Mouse (Mus musculus): Measurements from ENCODE around the gene Ccdc74a. TPM values are rescaled to one million over a fixed set of nuclear protein-coding genes. Genes with fewer than 3 reads are reported as not detected.

The Ccdc74a gene
- total and polyA plus RNA-seq, 2 experiments from 2014 or later = 20.8 to 32.8 TPM

DNA sequence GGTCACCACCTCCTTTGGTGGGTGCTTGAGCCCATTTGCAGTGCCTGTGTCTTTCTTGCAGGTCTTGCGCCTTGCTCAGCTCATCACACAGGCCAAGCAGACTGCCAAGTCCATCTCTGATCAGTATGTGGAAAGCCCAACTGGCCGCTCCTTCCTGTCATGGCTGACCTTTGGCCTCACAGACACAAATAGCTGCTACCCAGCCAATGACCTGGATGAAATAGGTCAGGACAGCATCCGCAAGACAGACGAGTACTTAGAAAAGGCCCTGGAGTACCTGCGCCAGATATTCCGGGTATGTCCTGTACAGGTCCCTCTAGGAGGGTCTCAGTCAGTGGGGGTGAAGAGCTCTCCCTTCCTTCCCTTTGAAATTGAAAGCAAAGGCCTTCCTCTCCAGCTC lies 5.0 kb upstream of the Ccdc74a start:
- TF ChIP-seq CTCF (IDR thresholded peaks at IDR 0.05; ENCODE audit: low read depth) = no peak
- ATAC-seq (no peak), DNase-seq (ENCODE audit: low spot score) (no peak)
- peaks cover 48% of the 10 kb centered on the region for H3K36me3 ChIP-seq (ENCODE audit: insufficient read depth, low read length)
- no peak overlapping the region for H3K9ac ChIP-seq (replicated peaks; ENCODE audit: low read length)
- H3K4me3 ChIP-seq (ENCODE audit: low read length) = no peak overlapping the region
- H3K4me2 ChIP-seq (ENCODE audit: low read depth, low read length) = no peak overlapping the region
- no peaks in the 10 kb centered on the region for H3K9me3 ChIP-seq (ENCODE audit: low read length)
- no peaks in the 10 kb centered on the region for H3K27me3 ChIP-seq (ENCODE audit: insufficient read depth, low read length)
- H3K27ac ChIP-seq = no peak overlapping the region
- 71% methylated on average over 6 of the region's 6 CpGs for WGBS
- H3K4me1 ChIP-seq (ENCODE audit: insufficient read depth, low read length) = no peaks in the 10 kb centered on the region

GRCm38 (mm10) chr16:17642311-17642710 lies 4.0 kb upstream of the Ccdc74a start:
- Histone ChIP-seq H3K9me3 (ENCODE audit: low read length) (no peaks in the 10 kb centered on the region), H3K27me3 (ENCODE audit: insufficient read depth, low read length) (no peaks in the 10 kb centered on the region), H3K4me2 (ENCODE audit: low read depth, low read length) (no peak overlapping the region), H3K4me3 (ENCODE audit: low read length) (no peak overlapping the region), H3K27ac (peak overlapping the region; percentile 52), H3K36me3 (ENCODE audit: insufficient read depth, low read length) (peaks cover 46% of the 10 kb centered on the region), H3K9ac (replicated peaks; ENCODE audit: low read length) (no peak overlapping the region), H3K4me1 (ENCODE audit: insufficient read depth, low read length) (peaks cover 5% of the 10 kb centered on the region; the same call in 1 of the 2 replicates)
- WGBS = 71% methylated on average over 8 of the region's 8 CpGs
- DNase-seq (ENCODE audit: low spot score) (peak; percentile 21), ATAC-seq (no peak)
- no peak for TF ChIP-seq CTCF (IDR thresholded peaks at IDR 0.05; ENCODE audit: low read depth)

DNA sequence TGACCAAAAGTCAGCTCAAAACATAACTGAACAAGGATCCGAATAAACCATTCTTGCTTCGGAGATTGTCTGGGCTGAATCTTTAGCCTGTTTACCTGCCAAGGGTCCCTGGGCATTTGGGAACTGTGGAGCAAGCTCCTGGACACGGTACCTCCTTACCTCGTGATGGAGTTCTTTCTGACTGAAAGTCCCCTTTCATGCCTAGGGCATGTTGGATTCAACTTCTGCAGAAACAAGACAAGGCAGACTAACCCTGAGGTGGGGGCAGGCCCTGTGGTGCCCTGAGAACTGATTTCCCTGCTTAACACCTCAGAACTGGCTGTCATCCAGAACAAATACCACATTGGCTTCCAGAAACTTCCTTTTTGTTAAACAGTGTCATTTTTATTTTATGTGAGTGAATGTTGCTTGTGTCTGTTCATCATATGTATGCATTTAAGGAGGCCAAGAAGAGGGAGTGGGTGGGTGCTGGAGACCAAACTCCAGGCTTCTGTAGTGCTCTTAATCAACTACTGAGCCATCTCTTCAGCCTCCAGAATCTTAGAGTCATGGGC lies 2.8 kb upstream of the Ccdc74a start:
- Histone ChIP-seq H3K4me1 (ENCODE audit: insufficient read depth, low read length) (peaks cover 5% of the 10 kb centered on the region; the same call in 1 of the 2 replicates), H3K4me2 (ENCODE audit: low read depth, low read length) (no peak overlapping the region), H3K27me3 (ENCODE audit: insufficient read depth, low read length) (no peaks in the 10 kb centered on the region), H3K36me3 (ENCODE audit: insufficient read depth, low read length) (peaks cover 44% of the 10 kb centered on the region), H3K9ac (replicated peaks; ENCODE audit: low read length) (no peak overlapping the region), H3K27ac (no peak overlapping the region), H3K4me3 (ENCODE audit: low read length) (no peak overlapping the region), H3K9me3 (ENCODE audit: low read length) (no peaks in the 10 kb centered on the region)
- TF ChIP-seq CTCF (IDR thresholded peaks at IDR 0.05; ENCODE audit: low read depth) = no peak
- 87% methylated on average over 4 of the region's 4 CpGs for WGBS
- DNase-seq (ENCODE audit: low spot score) (no peak), ATAC-seq (no peak)

GRCm38 (mm10) chr16:17647156-17647555 lies 886 bp downstream of the Ccdc74a start:
- Histone ChIP-seq H3K4me2 (ENCODE audit: low read depth, low read length) (peak overlapping the region; percentile 85), H3K27ac (no peak overlapping the region; the same call in 1 of the 2 replicates), H3K4me1 (ENCODE audit: insufficient read depth, low read length) (peaks cover 5% of the 10 kb centered on the region; the same call in 1 of the 2 replicates), H3K4me3 (ENCODE audit: low read length) (peak overlapping the region; percentile 62), H3K27me3 (ENCODE audit: insufficient read depth, low read length) (no peaks in the 10 kb centered on the region), H3K9me3 (ENCODE audit: low read length) (no peaks in the 10 kb centered on the region), H3K36me3 (ENCODE audit: insufficient read depth, low read length) (peaks cover 29% of the 10 kb centered on the region), H3K9ac (replicated peaks; ENCODE audit: low read length) (peak overlapping the region; percentile 59; the same call in 1 of the 2 replicates)
- no peak for DNase-seq (ENCODE audit: low spot score)
- no peak for TF ChIP-seq CTCF (IDR thresholded peaks at IDR 0.05; ENCODE audit: low read depth)
- WGBS = 29% methylated on average over 1 of the region's 1 CpGs
- no peak for ATAC-seq

DNA sequence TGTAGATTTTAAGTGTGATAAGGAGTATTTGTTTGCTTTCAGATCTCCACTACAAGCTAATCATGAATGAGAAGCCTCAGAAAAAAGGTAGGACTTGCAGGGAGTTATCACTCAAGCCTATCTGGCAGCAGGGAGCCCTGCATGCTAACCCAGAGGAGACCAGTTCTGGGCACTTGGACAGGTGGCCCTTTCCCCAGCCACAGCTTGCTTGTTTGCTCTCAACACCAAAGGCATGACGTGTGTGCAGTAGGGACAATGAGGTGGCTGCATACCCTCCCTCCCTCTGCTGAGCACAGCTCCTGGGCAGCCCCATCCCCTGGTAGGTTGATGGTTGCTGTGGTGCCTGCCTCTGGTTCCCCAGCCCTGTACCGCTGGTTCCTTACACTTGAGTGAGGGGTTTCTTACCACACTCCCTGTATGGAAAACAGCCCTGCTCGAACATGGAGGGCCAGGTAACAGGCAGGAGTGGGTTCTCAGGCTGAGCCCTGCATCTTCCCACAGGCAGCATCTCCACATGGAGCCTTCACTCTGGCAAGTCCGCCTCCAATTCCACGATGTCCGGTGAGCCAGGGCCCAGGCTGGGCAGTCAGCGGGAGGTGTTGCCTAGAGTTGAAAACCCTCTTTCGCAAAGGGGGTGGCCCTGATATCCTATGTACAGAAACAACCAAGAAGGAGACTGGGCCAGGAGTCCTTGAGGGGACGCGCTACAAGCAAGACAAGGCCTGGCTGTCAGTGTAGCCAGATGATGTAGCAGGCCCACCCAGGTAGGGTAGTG lies 1.5 kb downstream of the Ccdc74a start:
- no peak for ATAC-seq
- Histone ChIP-seq H3K27me3 (ENCODE audit: insufficient read depth, low read length) (no peaks in the 10 kb centered on the region), H3K9ac (replicated peaks; ENCODE audit: low read length) (no peak overlapping the region), H3K4me1 (ENCODE audit: insufficient read depth, low read length) (peaks cover 5% of the 10 kb centered on the region; the same call in 1 of the 2 replicates), H3K9me3 (ENCODE audit: low read length) (no peaks in the 10 kb centered on the region), H3K4me3 (ENCODE audit: low read length) (no peak overlapping the region), H3K36me3 (ENCODE audit: insufficient read depth, low read length) (peaks cover 28% of the 10 kb centered on the region), H3K27ac (no peak overlapping the region; the same call in 1 of the 2 replicates), H3K4me2 (ENCODE audit: low read depth, low read length) (peak overlapping the region; percentile 85)
- WGBS = 80% methylated on average over 10 of the region's 10 CpGs
- no peak for DNase-seq (ENCODE audit: low spot score)
- TF ChIP-seq CTCF (IDR thresholded peaks at IDR 0.05; ENCODE audit: low read depth) = no peak

- Histone ChIP-seq H3K9me3 (ENCODE audit: low read length) (no peaks in the 10 kb centered on the region), H3K4me3 (ENCODE audit: low read length) (no peak overlapping the region), H3K36me3 (ENCODE audit: insufficient read depth, low read length) (peaks cover 40% of the 10 kb centered on the region), H3K4me1 (ENCODE audit: insufficient read depth, low read length) (peaks cover 5% of the 10 kb centered on the region; the same call in 1 of the 2 replicates), H3K27me3 (ENCODE audit: insufficient read depth, low read length) (no peaks in the 10 kb centered on the region), H3K27ac (peak overlapping the region; percentile 15; the same call in 1 of the 2 replicates), H3K4me2 (ENCODE audit: low read depth, low read length) (no peak overlapping the region), H3K9ac (replicated peaks; ENCODE audit: low read length) (no peak overlapping the region)
- no peak for TF ChIP-seq CTCF (IDR thresholded peaks at IDR 0.05; ENCODE audit: low read depth)
- 87% methylated on average over 16 of the region's 16 CpGs for WGBS
- no peak for ATAC-seq
- no peak for DNase-seq (ENCODE audit: low spot score)
Observed at GRCm38 (mm10) chr16:17649925-17650605, 3.8 kb downstream of the Ccdc74a start.

Measured in hindbrain, postnatal 0 days (tissue).